Mouse (Mus musculus) kidney, adult 2 months (tissue): ENCODE data around the gene Rin3. TPM values are rescaled to one million over a fixed set of nuclear protein-coding genes. Genes with fewer than 3 reads are reported as not detected.

Source experiments
- DNase-seq: peaks from one replicate; pipeline ENCODE4 v3.0.0; 2021
- H3K27ac ChIP-seq: fragments of 200-500 bp; 2 replicates; pipeline ENCODE4 v1.5.1; 2012; ENCODE audit warnings: low read depth, low read length, control low read depth, inconsistent platforms; ENCODE audit not compliant: insufficient read depth
- H3K27me3 ChIP-seq: fragments of 200-500 bp; replicated peaks from 2 replicates; pipeline ENCODE4 v1.6.1; 2012; ENCODE audit warnings: mild to moderate bottlenecking, moderate library complexity, low read length, inconsistent platforms; ENCODE audit not compliant: control insufficient read depth, insufficient read depth
- H3K36me3 ChIP-seq: fragments of 200-500 bp; 2 replicates; pipeline ENCODE4 v1.6.1; 2012; ENCODE audit warnings: mild to moderate bottlenecking, moderate library complexity, low read length, inconsistent platforms; ENCODE audit not compliant: control insufficient read depth, insufficient read depth
- H3K4me1 ChIP-seq: fragments of 200-500 bp; 2 replicates; pipeline ENCODE4 v1.6.1; 2011; ENCODE audit warnings: low read length; ENCODE audit not compliant: control insufficient read depth, insufficient read depth
- H3K4me3 ChIP-seq: fragments of 200-500 bp; 2 replicates; pipeline ENCODE4 v1.5.1; 2011; ENCODE audit warnings: mild to moderate bottlenecking, low read depth, low read length, control low read depth; ENCODE audit not compliant: insufficient read depth
- CTCF ChIP-seq: fragments of 200-500 bp; conservative IDR thresholded peaks from 2 replicates; pipeline ENCODE4 v1.5.1; 2011; ENCODE audit warnings: low read depth, mild to moderate bottlenecking, control low read depth, low read length, moderate library complexity, mixed read lengths; ENCODE audit not compliant: insufficient read depth, insufficient read length
- POLR2A ChIP-seq: fragments of 200-500 bp; IDR thresholded peaks from one replicate; pipeline ENCODE4 v1.6.1; 2011; ENCODE audit warnings: low read depth, low read length, control low read depth
- WGBS: fragments of 180-500 bp; shearing (Covaris S2); methylation state at CpG from one replicate; pipeline ENCODE4 v1.1.7; 2018; 5-methylcytosine and 5-hydroxymethylcytosine counted together
- polyA plus RNA-seq: library from polyadenylated mRNA; depleted of rRNA; stranded (reverse); fragments of >200 nt; gene quantifications from 2 replicates; pipeline ENCODE4 v1.2.3, GENCODE M21; 2012; rRNA removed

Gene Rin3
- 11.6 and 15.4 TPM in 2 replicates for polyA plus RNA-seq

- no peaks in the 10 kb centered on the region for H3K36me3 ChIP-seq
- DNase-seq: peak; percentile 80
- 1% methylated on average over 75 of the region's 75 CpGs for WGBS
- H3K27ac ChIP-seq: peak within 1 kb of the TSS; percentile 94
- peaks cover 36% of the 10 kb centered on the region for H3K4me1 ChIP-seq
- peak within 1 kb of the TSS; percentile 81 for H3K4me3 ChIP-seq
- no peaks in the 10 kb centered on the region for H3K27me3 ChIP-seq
- TF ChIP-seq POLR2A (no peak), CTCF (no peak)
These were observed at the start of gene Rin3 for GRCm38 (mm10) chr12:102282763-102283482. TSS of gene Rin3 (plus strand) at chr12:102283048.

DNA sequence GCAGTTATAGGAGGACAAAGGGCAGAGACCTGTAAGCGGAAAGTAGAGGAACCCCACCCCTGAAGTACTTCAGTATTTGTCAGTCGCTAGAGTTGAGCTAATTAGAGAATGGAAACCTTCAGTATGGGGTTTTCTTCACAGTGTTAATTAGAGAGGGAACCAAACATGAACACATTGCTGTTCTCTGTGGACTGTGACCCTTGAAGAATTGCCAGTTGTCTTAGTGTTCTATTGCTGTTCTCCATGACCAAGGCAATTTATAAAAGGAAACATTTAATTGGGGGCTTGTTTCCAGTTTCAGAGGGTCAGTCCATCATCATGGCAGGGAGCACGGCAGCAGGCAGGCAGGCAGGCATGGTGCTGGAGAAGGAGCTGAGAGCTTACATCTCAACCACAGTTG lies 47.3 kb upstream of the Rin3 start:
- Histone ChIP-seq H3K4me3 (no peak overlapping the region), H3K27ac (no peak overlapping the region), H3K36me3 (no peaks in the 10 kb centered on the region), H3K4me1 (0 out of 2 replicates have a peak, but pooled peaks cover 5% of the 10 kb centered on the region), H3K27me3 (no peaks in the 10 kb centered on the region)
- DNase-seq: peak; percentile 72
- no peak for TF ChIP-seq CTCF
- TF ChIP-seq POLR2A: no peak
- 47% methylated on average over 3 of the region's 3 CpGs for WGBS

DNA sequence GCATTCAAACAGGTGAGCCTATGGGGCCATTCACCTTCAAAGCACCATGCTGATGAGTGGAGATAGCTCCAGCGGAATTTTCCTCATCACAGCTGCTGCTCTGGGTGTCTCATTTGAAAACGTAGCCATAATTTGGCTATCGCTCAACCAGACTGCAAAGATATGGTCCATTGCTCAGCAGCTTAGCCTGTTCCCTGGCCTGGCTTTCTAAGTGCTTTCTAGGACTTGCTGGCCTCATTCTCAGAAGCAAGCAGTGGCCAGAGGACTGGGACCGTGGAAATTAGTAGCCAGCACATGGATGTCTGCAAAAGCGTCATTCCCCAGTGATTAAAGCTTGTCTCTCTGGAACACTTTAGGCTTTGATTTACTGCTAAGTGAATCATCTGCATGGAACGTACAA lies 46.5 kb upstream of the Rin3 start:
- no peak overlapping the region for H3K4me3 ChIP-seq
- TF ChIP-seq POLR2A (no peak), CTCF (no peak)
- H3K4me1 ChIP-seq: 0 out of 2 replicates have a peak, but pooled peaks cover 5% of the 10 kb centered on the region
- no peaks in the 10 kb centered on the region for H3K27me3 ChIP-seq
- H3K36me3 ChIP-seq: no peaks in the 10 kb centered on the region
- DNase-seq: peak; percentile 86
- H3K27ac ChIP-seq: no peak overlapping the region
- WGBS: 40% methylated on average over 6 of the region's 6 CpGs

DNA sequence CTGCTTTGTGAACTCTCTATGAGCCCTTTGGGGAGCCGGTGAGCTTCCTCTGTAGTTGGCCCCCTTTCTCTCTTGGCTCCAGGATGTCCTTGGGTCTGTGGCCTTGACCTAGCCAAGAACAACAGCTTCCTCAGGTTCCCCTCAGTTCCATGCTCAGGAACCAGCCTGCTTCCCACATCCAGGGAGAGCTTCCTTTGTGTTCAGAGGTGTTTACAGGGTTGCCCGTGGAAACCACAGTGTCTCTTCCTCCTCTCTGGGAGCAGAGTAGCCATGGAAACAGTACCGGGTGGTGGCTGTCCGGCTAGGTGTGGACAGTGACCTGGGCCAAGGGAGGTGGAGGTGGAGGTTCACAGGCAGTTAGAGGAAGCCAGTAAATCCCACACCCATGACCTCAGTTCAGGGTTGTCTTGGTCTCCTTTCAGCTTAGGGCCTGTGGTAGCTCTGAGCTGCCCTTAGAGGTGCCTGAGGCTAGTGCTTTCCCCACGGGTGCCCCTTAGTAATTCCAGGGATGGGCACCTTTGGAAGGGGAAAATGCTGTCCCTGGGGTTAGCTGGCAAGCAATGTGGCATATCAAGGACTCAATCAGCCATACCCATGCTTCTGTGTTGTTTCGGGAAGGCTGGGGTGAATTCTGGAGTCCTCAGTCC lies 40.6 kb upstream of the Rin3 start:
- DNase-seq: no peak
- Histone ChIP-seq H3K4me1 (no peaks in the 10 kb centered on the region), H3K27ac (no peak overlapping the region), H3K4me3 (no peak overlapping the region), H3K36me3 (no peaks in the 10 kb centered on the region), H3K27me3 (no peaks in the 10 kb centered on the region)
- TF ChIP-seq CTCF: no peak
- TF ChIP-seq POLR2A: no peak
- 46% methylated on average over 6 of the region's 6 CpGs for WGBS

- Histone ChIP-seq H3K36me3 (no peaks in the 10 kb centered on the region), H3K4me3 (no peak overlapping the region), H3K27ac (no peak overlapping the region), H3K27me3 (no peaks in the 10 kb centered on the region), H3K4me1 (no peaks in the 10 kb centered on the region)
- no peak for DNase-seq
- no peak for TF ChIP-seq CTCF
- TF ChIP-seq POLR2A: no peak
- 89% methylated on average over 1 of the region's 1 CpGs for WGBS
These were observed 38.9 kb upstream of the Rin3 start for GRCm38 (mm10) chr12:102243915-102244314.

GRCm38 (mm10) chr12:102246226-102246625 lies 36.6 kb upstream of the Rin3 start:
- no peaks in the 10 kb centered on the region for H3K27me3 ChIP-seq
- no peak for DNase-seq
- H3K27ac ChIP-seq: no peak overlapping the region
- no peak overlapping the region for H3K4me3 ChIP-seq
- no peaks in the 10 kb centered on the region for H3K4me1 ChIP-seq
- H3K36me3 ChIP-seq: no peaks in the 10 kb centered on the region
- whole genome bisulfite sequencing: 81% methylated on average over 5 of the region's 5 CpGs
- TF ChIP-seq POLR2A (no peak), CTCF (no peak)

DNA sequence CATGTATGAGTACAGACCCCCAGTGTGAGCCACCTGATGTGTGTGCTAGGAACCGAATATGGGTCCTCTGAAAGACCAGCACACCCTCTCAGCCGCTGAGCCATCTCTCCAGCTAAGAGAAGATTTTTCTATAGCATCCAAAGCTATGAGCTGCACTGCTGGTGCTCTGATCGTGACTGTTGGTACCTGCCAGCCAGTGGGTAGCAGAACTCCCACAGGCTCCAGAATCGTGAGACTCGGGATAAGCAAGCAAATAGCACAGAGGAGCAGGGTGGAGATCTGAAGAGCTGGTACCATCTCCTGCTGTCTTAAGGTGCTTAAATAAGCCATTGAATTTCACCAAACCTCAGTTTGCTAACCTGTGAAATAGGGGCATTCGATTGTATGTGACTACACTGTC lies 34.7 kb upstream of the Rin3 start:
- WGBS: 95% methylated on average over 6 of the region's 6 CpGs
- Histone ChIP-seq H3K27ac (no peak overlapping the region), H3K4me3 (no peak overlapping the region), H3K27me3 (no peaks in the 10 kb centered on the region), H3K36me3 (no peaks in the 10 kb centered on the region), H3K4me1 (no peaks in the 10 kb centered on the region)
- no peak for TF ChIP-seq CTCF
- TF ChIP-seq POLR2A: no peak
- no peak for DNase-seq
